Mouse (Mus musculus) T-helper 17 cell (primary cell): ENCODE results near the gene Emcn.

Experiments used
- in situ Hi-C, 2 experiments: fragments of 300-600 bp; cut with MboI, MseI; formaldehyde crosslinking; loops; 1 replicate in 1 of 2; 2 replicates in 1 of 2; pipeline ENCODE4 v1.15.1; 2025; ENCODE audit warnings: high pct_unique_total_duplicates in 2 of 2

Gene Emcn

GRCm38 (mm10) chr3:137340938-137341337 lies at the start of gene Emcn:
Gene Emcn (plus strand): TSS chr3:137341067.
- in situ Hi-C loops: no loop called here

- in situ Hi-C loops: no loop called here
Observed at GRCm38 (mm10) chr3:137293174-137293591, 47.7 kb upstream of the Emcn start.

GRCm38 (mm10) chr3:137298230-137298629 lies 42.6 kb upstream of the Emcn start:
- in situ Hi-C loops: no loop called here

GRCm38 (mm10) chr3:137300210-137300609 lies 40.7 kb upstream of the Emcn start:
- in situ Hi-C loops: no loop called here

GRCm38 (mm10) chr3:137301195-137301594 lies 39.7 kb upstream of the Emcn start:
- in situ Hi-C loops: no loop called here

GRCm38 (mm10) chr3:137302804-137303203 lies 38.1 kb upstream of the Emcn start:
- in situ Hi-C loops: no loop called here

GRCm38 (mm10) chr3:137309959-137310358 lies 30.9 kb upstream of the Emcn start:
- in situ Hi-C loops: no loop called here

- in situ Hi-C loops: no loop called here
Observed at GRCm38 (mm10) chr3:137312540-137312939, 28.3 kb upstream of the Emcn start.

GRCm38 (mm10) chr3:137313775-137314362 lies 27.0 kb upstream of the Emcn start:
- in situ Hi-C loops: no loop called here

GRCm38 (mm10) chr3:137318371-137318770 lies 22.5 kb upstream of the Emcn start:
- in situ Hi-C loops: no loop called here

GRCm38 (mm10) chr3:137319950-137320349 lies 20.9 kb upstream of the Emcn start:
- in situ Hi-C loops: no loop called here

- in situ Hi-C loops: no loop called here
Observed at GRCm38 (mm10) chr3:137322304-137322703, 18.6 kb upstream of the Emcn start.

GRCm38 (mm10) chr3:137329898-137330297 lies 11.0 kb upstream of the Emcn start:
- in situ Hi-C loops: no loop called here

- in situ Hi-C loops: no loop called here
Observed at GRCm38 (mm10) chr3:137330950-137331349, 9.9 kb upstream of the Emcn start.

- in situ Hi-C loops: no loop called here
Observed at GRCm38 (mm10) chr3:137332531-137332930, 8.3 kb upstream of the Emcn start.

GRCm38 (mm10) chr3:137335957-137336356 lies 4.9 kb upstream of the Emcn start:
- in situ Hi-C loops: no loop called here

GRCm38 (mm10) chr3:137343446-137343845 lies 2.6 kb downstream of the Emcn start:
- in situ Hi-C loops: no loop called here

GRCm38 (mm10) chr3:137351882-137352281 lies 11.0 kb downstream of the Emcn start:
- in situ Hi-C loops: no loop called here

GRCm38 (mm10) chr3:137356697-137357096 lies 15.8 kb downstream of the Emcn start:
- in situ Hi-C loops: no loop called here

- in situ Hi-C loops: loop anchor here in 1 of 2 experiments (10.0 kb wide), 1 partner anchor 1172 kb away; no protein-coding TSS in a partner anchor
Observed at GRCm38 (mm10) chr3:137367123-137367825, 26.4 kb downstream of the Emcn start.

- in situ Hi-C loops: loop anchor here in 1 of 2 experiments (10.0 kb wide), 1 partner anchor 1173 kb away; no protein-coding TSS in a partner anchor
Observed at GRCm38 (mm10) chr3:137367826-137368325, 27.0 kb downstream of the Emcn start.

- in situ Hi-C loops: no loop called here
Observed at GRCm38 (mm10) chr3:137372854-137373253, 32.0 kb downstream of the Emcn start.

- in situ Hi-C loops: no loop called here
Observed at GRCm38 (mm10) chr3:137382311-137382710, 41.4 kb downstream of the Emcn start.
